Mouse (Mus musculus) spleen, adult 2 months (tissue): ENCODE results near the gene 1700001F09Rik. TPM values are rescaled to one million over a fixed set of nuclear protein-coding genes. Genes with fewer than 3 reads are reported as not detected.

Source experiments
- polyA plus RNA-seq: library from polyadenylated mRNA; depleted of rRNA; stranded (reverse); fragments of >200 nt; gene quantifications from 2 replicates; pipeline ENCODE4 v1.2.3, GENCODE M21; 2012; rRNA removed

1700001F09Rik gene
- polyA plus RNA-seq, 1 experiment: not detected

Other genes starting within 250 kb of the 1700001F09Rik start
- not detected in 2 replicates for gene Gm8104, start 247.2 kb downstream of the 1700001F09Rik start, polyA plus RNA-seq
- not detected in 2 replicates for gene Gm7233, start 167.9 kb downstream of the 1700001F09Rik start, polyA plus RNA-seq
- gene Gm8122, start 112.5 kb downstream of the 1700001F09Rik start, polyA plus RNA-seq: not detected in 2 replicates
- not detected in 2 replicates for gene Gm8126, start 89.2 kb downstream of the 1700001F09Rik start, polyA plus RNA-seq
- gene Gm9732, start 72.8 kb downstream of the 1700001F09Rik start, polyA plus RNA-seq: not detected in 2 replicates
- gene Gm8127, start 54.0 kb downstream of the 1700001F09Rik start, polyA plus RNA-seq: not detected in 2 replicates
- not detected in 2 replicates for gene Gm8138, start 68.5 kb upstream of the 1700001F09Rik start, polyA plus RNA-seq
- gene Gm5799, start 195.8 kb upstream of the 1700001F09Rik start, polyA plus RNA-seq: not detected in 2 replicates
- gene Gm17654, start 231.3 kb upstream of the 1700001F09Rik start, polyA plus RNA-seq: not detected in 2 replicates